Mouse (Mus musculus): Measurements from ENCODE around the gene Morc2a. TPM values are rescaled to one million over a fixed set of nuclear protein-coding genes. Genes with fewer than 3 reads are reported as not detected.

Gene Morc2a
- polyA plus RNA-seq, 1 experiment: 22.6 TPM

DNA sequence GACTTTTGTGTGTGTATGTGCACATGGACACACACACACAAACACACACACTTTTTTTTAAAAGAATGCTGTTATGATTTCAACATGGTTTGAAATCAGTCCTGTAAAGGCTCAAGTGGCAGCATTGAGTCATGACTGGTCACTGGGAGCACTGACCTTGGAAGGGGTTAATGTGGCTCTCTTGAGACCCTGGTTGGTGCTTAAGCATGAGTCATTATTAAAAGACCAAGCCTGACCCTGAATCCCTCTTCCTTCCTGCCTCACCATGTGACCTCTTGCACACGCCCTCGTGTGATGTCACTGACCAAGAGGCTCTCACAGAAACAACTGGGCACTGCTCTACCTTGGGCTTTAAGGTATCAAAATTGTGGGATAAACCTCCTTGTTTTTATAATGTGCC is 89.8 kb downstream of the Morc2a start:
- no peak overlapping the region for H3K4me3 ChIP-seq (ENCODE audit: control insufficient read depth, insufficient read depth, low read length)
- no peak for DNase-seq
- no peaks in the 10 kb centered on the region for H3K27me3 ChIP-seq (ENCODE audit: control insufficient read depth, insufficient read depth, low read length)
- no peak for TF ChIP-seq CTCF (IDR thresholded peaks at IDR 0.05; ENCODE audit: borderline replicate concordance, control insufficient read depth, extremely low read depth, insufficient read depth, low read length, poor library complexity)
- H3K27ac ChIP-seq (ENCODE audit: control insufficient read depth, insufficient read depth, low read length): no peak overlapping the region
- no peaks in the 10 kb centered on the region for H3K4me1 ChIP-seq (replicated peaks; ENCODE audit: control insufficient read depth, insufficient read depth, low read length)
- H3K36me3 ChIP-seq (ENCODE audit: control insufficient read depth, insufficient read depth, low read length): no peaks in the 10 kb centered on the region
- WGBS: 72% methylated on average over 2 of the region's 2 CpGs

Other genes with a start within 250 kb of the Morc2a start
- gene Limk2, start 240.0 kb upstream of the Morc2a start, polyA plus RNA-seq (2012; rRNA removed): 167 and 185 TPM in 2 replicates
- 23.2 and 25.7 TPM in 2 replicates for gene Rnf185, start 196.8 kb upstream of the Morc2a start, polyA plus RNA-seq (2012; rRNA removed)
- gene Pla2g3, start 160.9 kb upstream of the Morc2a start, polyA plus RNA-seq (2012; rRNA removed): 1.6 and 1.9 TPM in 2 replicates
- 2.2 and 3.2 TPM in 2 replicates for gene Inpp5j, start 144.4 kb upstream of the Morc2a start, polyA plus RNA-seq (2012; rRNA removed)
- 24.5 and 40.8 TPM in 2 replicates for gene Selenom, start 134.5 kb upstream of the Morc2a start, polyA plus RNA-seq (2012; rRNA removed)
- 20.8 and 21.2 TPM in 2 replicates for gene Smtn, start 108.6 kb upstream of the Morc2a start, polyA plus RNA-seq (2012; rRNA removed)
- gene Osbp2, start 214.7 kb downstream of the Morc2a start, polyA plus RNA-seq (2012; rRNA removed): 0.27 and 1.1 TPM in 2 replicates
- 0.07 TPM in 1 of 2 replicates, not detected in the other for gene 4921536K21Rik, start 245.9 kb downstream of the Morc2a start, polyA plus RNA-seq (2012; rRNA removed)
- gene Dusp18, start 246.0 kb downstream of the Morc2a start, polyA plus RNA-seq (2012; rRNA removed): 1.1 and 2.4 TPM in 2 replicates